Comparison of ENCODE assay signal across 25 mouse cellular contexts in the genomic region with DNA sequence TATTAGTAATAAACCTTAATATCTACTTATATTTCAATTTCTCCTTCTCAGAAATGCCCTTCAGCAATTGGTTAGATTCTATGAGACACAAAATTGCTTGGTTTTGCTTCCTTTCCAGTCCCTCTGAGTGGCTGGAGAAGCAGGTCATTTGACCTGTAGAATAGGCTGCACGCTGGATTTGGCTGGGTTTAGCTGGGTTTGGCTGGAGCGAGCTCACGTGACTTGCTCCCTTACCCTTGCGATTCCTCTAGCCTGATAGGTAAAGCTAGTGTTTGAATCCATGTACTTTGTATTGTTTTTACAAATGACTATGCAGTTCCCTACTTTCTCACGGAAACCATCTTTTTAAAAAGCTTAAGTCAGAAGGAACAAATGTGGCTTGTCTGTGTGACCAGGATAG.
DNase-seq lines count a peak whose midpoint lies in the region; ATAC-seq lines count a peak whose summit lies in the region.
"Had no signal": no experiment of that assay in that cellular context is flagged by ENCODE, and none has a peak within 500 bp of the region (broad histone marks: within the 10 kb centered on the region; RNA-seq: fewer than 3 reads in every experiment).

No protein-coding gene starts in this region.

- no peaks in the 10 kb centered on the region for H3K27me3 ChIP-seq in kidney, embryonic 16.5 days (ENCODE audit: insufficient read depth, low read length)
- H3K27me3 ChIP-seq: forebrain, embryonic 15.5 days; limb, embryonic 15.5 days; midbrain, embryonic 15.5 days; neural tube, embryonic 13.5 days had no signal

- no peak overlapping the region for H3K4me2 ChIP-seq in kidney, embryonic 16.5 days (replicated peaks; ENCODE audit: low read depth, low read length)
- H3K4me2 ChIP-seq: forebrain, embryonic 15.5 days; hindbrain, embryonic 14.5 days; limb, embryonic 15.5 days; midbrain, embryonic 15.5 days; neural tube, embryonic 13.5 days had no signal

- H3K27ac ChIP-seq in kidney, embryonic 16.5 days (ENCODE audit: low read length): no peak overlapping the region
- H3K27ac ChIP-seq: forebrain, embryonic 15.5 days; heart, embryonic 10.5 days; hindbrain, embryonic 14.5 days; limb, embryonic 15.5 days; macrophage; midbrain, embryonic 15.5 days; neural tube, embryonic 13.5 days had no signal

- peak; percentile 17 to 20 for DNase-seq in cerebellum, postnatal 10 days
- peak; percentile 64 for DNase-seq in kidney, adult 18-20 months
- peak; percentile 43 for DNase-seq in ZHBTc4 (ENCODE audit: low read depth, low spot score)
- DNase-seq in kidney, postnatal 36 days: peak; percentile 69 to 77
- no peak for DNase-seq in right cerebral cortex, adult 2 months (ENCODE audit: low spot score in 2 of 2)
- DNase-seq: adrenal gland, adult 2 months; cerebellum, adult 11-12 months; cerebellum, postnatal 36 days; embryo, embryonic 11 days; gastrocnemius, postnatal 14 days; heart, postnatal 4 days; left cerebral cortex, postnatal 4 days; retina, postnatal 1 day; thymus, postnatal 25 days had no signal

- H3K4me1 ChIP-seq in kidney, embryonic 16.5 days (ENCODE audit: insufficient read depth, low read length): no peaks in the 10 kb centered on the region
- H3K4me1 ChIP-seq: forebrain, embryonic 15.5 days; limb, embryonic 15.5 days; midbrain, embryonic 15.5 days; neural tube, embryonic 13.5 days had no signal

- no peaks in the 10 kb centered on the region for H3K36me3 ChIP-seq in kidney, embryonic 16.5 days (ENCODE audit: insufficient read depth, low read length)
- H3K36me3 ChIP-seq: forebrain, embryonic 15.5 days; heart, embryonic 10.5 days; limb, embryonic 15.5 days; midbrain, embryonic 15.5 days; neural tube, embryonic 13.5 days had no signal

- no peak overlapping the region for H3K4me3 ChIP-seq in kidney, embryonic 16.5 days (ENCODE audit: low read length)
- H3K4me3 ChIP-seq: forebrain, embryonic 15.5 days; heart, embryonic 10.5 days; limb, embryonic 15.5 days; midbrain, embryonic 15.5 days; neural tube, embryonic 13.5 days had no signal

- no peak overlapping the region for H3K9ac ChIP-seq in kidney, embryonic 16.5 days (replicated peaks; ENCODE audit: low read length)
- H3K9ac ChIP-seq: forebrain, embryonic 15.5 days; hindbrain, embryonic 14.5 days; limb, embryonic 15.5 days; midbrain, embryonic 15.5 days; neural tube, embryonic 13.5 days had no signal

- no peak for ATAC-seq in cerebellum, adult (ENCODE audit: insufficient number of reproducible peaks, low FRiP score, low TSS enrichment)
- no peak for ATAC-seq in kidney, embryonic 16.5 days (ENCODE audit: low FRiP score, low TSS enrichment)
- no peak for ATAC-seq in granulocyte monocyte progenitor cell, adult 5-6 weeks (replicated peaks; ENCODE audit: poor library complexity, severe bottlenecking)
- ATAC-seq: forebrain, embryonic 15.5 days; lung, postnatal 0 days; midbrain, embryonic 15.5 days had no signal

- no peaks in the 10 kb centered on the region for H3K9me3 ChIP-seq in kidney, embryonic 16.5 days (ENCODE audit: low read length)
- H3K9me3 ChIP-seq: forebrain, embryonic 15.5 days; heart, embryonic 10.5 days; limb, embryonic 15.5 days; midbrain, embryonic 15.5 days; neural tube, embryonic 13.5 days had no signal

- WGBS in kidney, embryonic 16.5 days: 79% methylated on average over 5 of the region's 5 CpGs

Comparison
In these comparisons a context has a peak if more than half of its experiments do, and no peak if none do; other contexts are left out.
1. DNase-seq: peak in cerebellum, postnatal 10 days (2 of 2), kidney, adult 18-20 months (single experiment), ZHBTc4 (single experiment) and kidney, postnatal 36 days (2 of 2); none in right cerebral cortex, adult 2 months (0 of 2).